ENCODE assay signal across 8 mouse cellular contexts in genomic region chr11:79253542-79254390, GRCm38 (mm10). TPM values are rescaled to one million over a fixed set of nuclear protein-coding genes. Genes with fewer than 3 reads are reported as not detected.
A peak's percentile ranks its signal among the peaks of the same experiment; 100 is the strongest.
DNase-seq lines count a peak whose midpoint lies in the region; ATAC-seq and TF ChIP-seq lines count a peak whose summit lies in the region.

No protein-coding gene starts in this region.

- no peak for TF ChIP-seq POLR2A in ES-Bruce4 (IDR thresholded peaks at IDR 0.05; ENCODE audit: insufficient read depth, low read length)
- no peak for TF ChIP-seq POLR2A in bone marrow macrophage, adult 2 months (IDR thresholded peaks at IDR 0.05; ENCODE audit: borderline replicate concordance, low read depth, low read length)

- peaks cover 1% of the 10 kb centered on the region for H3K4me1 ChIP-seq in ES-Bruce4 (ENCODE audit: control insufficient read depth, insufficient read depth, low read length)
- peaks cover 17% of the 10 kb centered on the region for H3K4me1 ChIP-seq in bone marrow macrophage, adult 2 months (ENCODE audit: control insufficient read depth, insufficient read depth, low read length)
- H3K4me1 ChIP-seq in heart, embryonic 16.5 days (ENCODE audit: control insufficient read depth, insufficient read depth, low read length): peaks cover 14% of the 10 kb centered on the region
- peaks cover 6% of the 10 kb centered on the region; the same call in 1 of the 2 replicates for H3K4me1 ChIP-seq in lung, embryonic 14.5 days (ENCODE audit: insufficient read depth)
- peaks cover 35% of the 10 kb centered on the region for H3K4me1 ChIP-seq in neural tube, embryonic 15.5 days

- under 1% methylated on average over 49 of the region's 49 CpGs for WGBS in heart, embryonic 16.5 days
- WGBS in lung, embryonic 14.5 days: under 1% methylated on average over 49 of the region's 49 CpGs
- 1% methylated on average over 49 of the region's 49 CpGs for WGBS in neural tube, embryonic 15.5 days

- H3K27me3 ChIP-seq in ES-Bruce4 (ENCODE audit: control insufficient read depth, insufficient read depth, low read length, poor library complexity, severe bottlenecking): no peaks in the 10 kb centered on the region
- H3K27me3 ChIP-seq in heart, embryonic 16.5 days (ENCODE audit: control insufficient read depth, insufficient read depth, low read length): no peaks in the 10 kb centered on the region
- no peaks in the 10 kb centered on the region for H3K27me3 ChIP-seq in lung, embryonic 14.5 days (ENCODE audit: insufficient read depth, low read length)
- H3K27me3 ChIP-seq in neural tube, embryonic 15.5 days (replicated peaks): no peaks in the 10 kb centered on the region

- peak; percentile 57 to 76 for DNase-seq in kidney, postnatal 25 days
- peak; percentile 65 for DNase-seq in lung, embryonic 14.5 days
- peak; percentile 71 for DNase-seq in thymus, postnatal 4 days

- ATAC-seq in erythroid progenitor cell, adult 5-6 weeks (replicated peaks; ENCODE audit: low FRiP score, poor library complexity, severe bottlenecking): peak; percentile 80
- ATAC-seq in heart, embryonic 16.5 days (replicated peaks; ENCODE audit: extremely low read depth, insufficient read depth, low FRiP score): peak; percentile 59
- peak; percentile 52 for ATAC-seq in lung, embryonic 14.5 days (ENCODE audit: insufficient read depth)
- peak; percentile 75 for ATAC-seq in neural tube, embryonic 15.5 days (ENCODE audit: low FRiP score)

- peak overlapping the region; percentile 91 for H3K4me2 ChIP-seq in heart, embryonic 16.5 days (ENCODE audit: low read depth, low read length)
- H3K4me2 ChIP-seq in lung, embryonic 14.5 days: peak overlapping the region; percentile 87
- peak overlapping the region; percentile 82 for H3K4me2 ChIP-seq in neural tube, embryonic 15.5 days

- TF ChIP-seq EP300 in ES-Bruce4 (IDR thresholded peaks at IDR 0.05; ENCODE audit: insufficient read depth, low read depth, low read length): peak; percentile 74; the same call in 1 of the 2 replicates

- no peaks in the 10 kb centered on the region for H3K9me3 ChIP-seq in ES-Bruce4 (replicated peaks; ENCODE audit: control insufficient read depth, insufficient read depth, low read length, poor library complexity, severe bottlenecking)
- H3K9me3 ChIP-seq in heart, embryonic 16.5 days (replicated peaks; ENCODE audit: control insufficient read depth, low read length): no peaks in the 10 kb centered on the region
- H3K9me3 ChIP-seq in lung, embryonic 14.5 days (ENCODE audit: low read depth, low read length): no peaks in the 10 kb centered on the region
- no peaks in the 10 kb centered on the region for H3K9me3 ChIP-seq in neural tube, embryonic 15.5 days (replicated peaks)

- H3K27ac ChIP-seq in ES-Bruce4 (ENCODE audit: insufficient read depth, low read length): peak overlapping the region; percentile 23; the same call in 1 of the 2 replicates
- peak overlapping the region; percentile 84 for H3K27ac ChIP-seq in bone marrow macrophage, adult 2 months (ENCODE audit: insufficient read depth, low read depth, low read length)
- H3K27ac ChIP-seq in heart, embryonic 16.5 days (ENCODE audit: low read length): peak overlapping the region; percentile 98
- peak overlapping the region; percentile 97 for H3K27ac ChIP-seq in lung, embryonic 14.5 days (ENCODE audit: low read depth)
- H3K27ac ChIP-seq in neural tube, embryonic 15.5 days (replicated peaks): peak overlapping the region; percentile 92

- H3K4me3 ChIP-seq in ES-Bruce4 (ENCODE audit: low read depth, low read length): peak overlapping the region; percentile 92
- H3K4me3 ChIP-seq in bone marrow macrophage, adult 2 months (ENCODE audit: insufficient read depth, low read length): peak overlapping the region; percentile 84
- H3K4me3 ChIP-seq in heart, embryonic 16.5 days (ENCODE audit: low read length): peak overlapping the region; percentile 98
- H3K4me3 ChIP-seq in lung, embryonic 14.5 days (ENCODE audit: low read depth, low read length): peak overlapping the region; percentile 96
- H3K4me3 ChIP-seq in neural tube, embryonic 15.5 days (replicated peaks): peak overlapping the region; percentile 90

- peak overlapping the region; percentile 94 for H3K9ac ChIP-seq in ES-Bruce4 (ENCODE audit: low read depth, poor library complexity, severe bottlenecking)
- peak overlapping the region; percentile 99 for H3K9ac ChIP-seq in heart, embryonic 16.5 days (ENCODE audit: low read length)
- H3K9ac ChIP-seq in lung, embryonic 14.5 days: peak overlapping the region; percentile 98
- H3K9ac ChIP-seq in neural tube, embryonic 15.5 days (replicated peaks): peak overlapping the region; percentile 90

- no peak for TF ChIP-seq CTCF in ES-Bruce4 (IDR thresholded peaks at IDR 0.05; ENCODE audit: low read depth, low read length)
- TF ChIP-seq CTCF in bone marrow macrophage, adult 2 months (IDR thresholded peaks at IDR 0.05; ENCODE audit: low read depth, low read length): 0 out of 2 replicates have a peak, but pooled peaks have one; percentile 5
- TF ChIP-seq CTCF in lung, embryonic 14.5 days (IDR thresholded peaks at IDR 0.05; ENCODE audit: low read depth): no peak

- H3K36me3 ChIP-seq in ES-Bruce4 (ENCODE audit: control insufficient read depth, insufficient read depth, low read length, poor library complexity, severe bottlenecking): peaks cover 30% of the 10 kb centered on the region
- peaks cover 10% of the 10 kb centered on the region for H3K36me3 ChIP-seq in heart, embryonic 16.5 days (ENCODE audit: control insufficient read depth, insufficient read depth)
- H3K36me3 ChIP-seq in lung, embryonic 14.5 days (ENCODE audit: insufficient read depth): peaks cover 29% of the 10 kb centered on the region
- peaks cover 19% of the 10 kb centered on the region for H3K36me3 ChIP-seq in neural tube, embryonic 15.5 days

RNA-seq across cellular contexts. Expression of gene Wsb1, which starts 0.7 kb away (rescaled TPM):
- polyA plus RNA-seq in ES-Bruce4 (2011; ENCODE audit: insufficient read depth, insufficient read length, low read depth, missing spikeins): 188 and 195 TPM in 2 replicates
- polyA plus RNA-seq in bone marrow macrophage, adult 2 months (2012; ENCODE audit: insufficient read depth, insufficient read length, missing spikeins): 181 and 218 TPM in 2 replicates
- total RNA-seq in erythroid progenitor cell, adult 5-6 weeks (2015; ENCODE audit: low replicate concordance): 60.4 and 62.7 TPM in 2 replicates
- 29.4 and 45.1 TPM in 2 replicates for total RNA-seq in erythroid progenitor cell, adult 5-6 weeks (2017; ENCODE audit: low replicate concordance)
- 121 and 123 TPM in 2 replicates for polyA plus RNA-seq in heart, embryonic 16.5 days (2015; fragmentation: Nextera tagmentation; extraction: Ambion mirVana)
- polyA plus RNA-seq in lung, embryonic 14.5 days (2014; fragmentation: Nextera tagmentation; extraction: Ambion mirVana): 266 and 274 TPM in 2 replicates
- 415 and 444 TPM in 2 replicates for polyA plus RNA-seq in neural tube, embryonic 15.5 days (2015; fragmentation: Nextera tagmentation; extraction: Ambion mirVana)

RNA-seq across cellular contexts. Expression of gene Gm9964, which starts 42.9 kb away (rescaled TPM):
- not detected in 2 replicates for polyA plus RNA-seq in ES-Bruce4 (2011; ENCODE audit: insufficient read depth, insufficient read length, low read depth, missing spikeins)
- polyA plus RNA-seq in bone marrow macrophage, adult 2 months (2012; ENCODE audit: insufficient read depth, insufficient read length, missing spikeins): not detected in 2 replicates
- not detected in 2 replicates for total RNA-seq in erythroid progenitor cell, adult 5-6 weeks (2015; ENCODE audit: low replicate concordance)
- not detected in 2 replicates for total RNA-seq in erythroid progenitor cell, adult 5-6 weeks (2017; ENCODE audit: low replicate concordance)
- not detected in 2 replicates for polyA plus RNA-seq in heart, embryonic 16.5 days (2015; fragmentation: Nextera tagmentation; extraction: Ambion mirVana)
- not detected in 2 replicates for polyA plus RNA-seq in lung, embryonic 14.5 days (2014; fragmentation: Nextera tagmentation; extraction: Ambion mirVana)
- not detected in 2 replicates for polyA plus RNA-seq in neural tube, embryonic 15.5 days (2015; fragmentation: Nextera tagmentation; extraction: Ambion mirVana)

Comparison
In these comparisons a context has a peak if more than half of its experiments do, and no peak if none do; other contexts are left out.
1. Peak in every context shown above with its lines: DNase-seq, ATAC-seq, H3K4me3 ChIP-seq and H3K27ac ChIP-seq.
2. H3K27ac ChIP-seq: peak in every context shown above with its lines; median percentile 98 in heart, embryonic 16.5 days; 97 in lung, embryonic 14.5 days; 92 in neural tube, embryonic 15.5 days; 84 in bone marrow macrophage, adult 2 months; 23 in ES-Bruce4.